Mouse (Mus musculus) neural tube, embryonic 11.5 days (tissue): ENCODE results near the gene Shc2. TPM values are rescaled to one million over a fixed set of nuclear protein-coding genes. Genes with fewer than 3 reads are reported as not detected.

Experiments
- ATAC-seq: fragments of 200-750 bp; cut with Nextera tagmentation; 2 replicates; pipeline ENCODE4 v1.8.0; 2017; ENCODE audit warnings: moderate number of reproducible peaks, mild to moderate bottlenecking, moderate TSS enrichment, moderate library complexity; ENCODE audit not compliant: insufficient read depth, low FRiP score, low TSS enrichment
- DNase-seq: peaks from one replicate; pipeline ENCODE4 v3.0.0-alpha.2; 2015; ENCODE audit warnings: low spot score
- H3K27ac ChIP-seq: fragments of 300-500 bp; sonication (generic); 2 replicates; pipeline ENCODE4 v1.5.1; 2014; ENCODE audit warnings: low read depth, mild to moderate bottlenecking, low read length
- H3K27me3 ChIP-seq: fragments of 300-500 bp; sonication (generic); 2 replicates; pipeline ENCODE4 v1.6.1; 2014; ENCODE audit warnings: mild to moderate bottlenecking, low read length, mixed read lengths; ENCODE audit not compliant: control insufficient read depth, insufficient read depth
- H3K36me3 ChIP-seq: fragments of 300-500 bp; sonication (generic); 2 replicates; pipeline ENCODE4 v1.6.1; 2014; ENCODE audit warnings: mild to moderate bottlenecking, low read length, moderate library complexity, mixed read lengths; ENCODE audit not compliant: control insufficient read depth, insufficient read depth
- H3K4me1 ChIP-seq: fragments of 300-500 bp; sonication (generic); 2 replicates; pipeline ENCODE4 v1.6.1; 2014; ENCODE audit warnings: low read length, mixed read lengths; ENCODE audit not compliant: control insufficient read depth, insufficient read depth
- H3K4me2 ChIP-seq: fragments of 300-500 bp; sonication (generic); 2 replicates; pipeline ENCODE4 v1.6.1; 2014; ENCODE audit warnings: low read depth, mild to moderate bottlenecking, moderate library complexity
- H3K4me3 ChIP-seq: fragments of 300-500 bp; sonication (generic); 2 replicates; pipeline ENCODE4 v1.5.1; 2014; ENCODE audit warnings: low read depth, low read length
- H3K9ac ChIP-seq: fragments of 300-500 bp; sonication (generic); 2 replicates; pipeline ENCODE4 v1.6.1; 2014; ENCODE audit warnings: mild to moderate bottlenecking, low read length
- H3K9me3 ChIP-seq: fragments of 300-500 bp; sonication (generic); 2 replicates; pipeline ENCODE4 v1.6.1; 2016; ENCODE audit warnings: low read length; ENCODE audit not compliant: control insufficient read depth
- WGBS: fragments of 180-500 bp; shearing (Covaris S2); extraction: QIAGEN DNeasy Blood & Tissue Kit; methylation state at CpG from one replicate; pipeline ENCODE4 v1.1.7; 2014; 5-methylcytosine and 5-hydroxymethylcytosine counted together
- polyA plus RNA-seq: library from polyadenylated mRNA; unstranded; fragments of >200 nt; fragmentation: Nextera tagmentation; extraction: Ambion mirVana; gene quantifications from 2 replicates; pipeline ENCODE4 v1.2.1, GENCODE M21; 2014

Shc2 gene
- polyA plus RNA-seq, 1 experiment from 2014 or later, result 23.1 TPM

DNA sequence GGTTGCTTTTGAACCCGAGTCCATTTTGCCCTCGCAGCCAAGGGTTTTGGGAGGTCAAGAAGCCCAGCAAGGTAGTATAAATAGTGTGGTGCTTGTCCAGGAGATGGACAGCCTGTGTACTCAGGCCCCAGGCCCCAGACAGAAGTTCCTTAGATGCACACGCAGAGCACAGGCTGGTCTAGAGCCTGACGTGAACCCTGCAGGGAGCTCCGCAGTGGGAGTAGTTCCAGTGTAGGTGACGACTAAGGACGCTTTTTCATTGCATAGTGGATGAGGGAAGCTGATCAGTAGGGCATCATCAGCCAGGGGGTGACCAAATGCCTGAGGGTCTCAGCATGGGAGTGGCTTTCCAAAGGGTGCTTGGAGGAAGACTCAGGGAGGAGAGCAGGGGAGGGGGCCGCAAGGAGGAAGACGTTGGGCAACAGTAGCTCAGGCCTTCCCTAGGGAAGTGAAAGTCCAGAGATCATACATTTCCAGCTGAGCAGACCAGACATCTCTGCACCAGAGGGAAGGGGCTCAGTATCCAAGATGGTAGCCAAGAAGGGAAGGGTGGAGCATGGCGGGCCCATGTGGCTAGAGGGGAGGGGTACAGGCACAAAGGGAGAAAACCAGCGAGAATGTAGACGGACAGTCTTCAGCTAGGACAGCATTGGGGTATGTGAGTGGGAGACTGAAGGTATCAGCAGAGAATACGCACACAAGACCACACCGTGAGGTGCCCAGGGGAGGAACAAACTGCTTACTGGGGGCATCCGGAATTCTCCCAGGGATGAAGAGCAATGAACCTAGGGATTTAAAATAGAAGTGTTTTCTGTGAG lies 32.6 kb upstream of the Shc2 start:
- no peak for DNase-seq
- no peaks in the 10 kb centered on the region for H3K27me3 ChIP-seq
- H3K4me2 ChIP-seq, result peak overlapping the region; percentile 66
- 0 out of 2 replicates have a peak overlapping the region, but pooled peaks have one; percentile 89 for H3K27ac ChIP-seq
- WGBS, result 28% methylated on average over 15 of the region's 15 CpGs
- H3K9me3 ChIP-seq, result no peaks in the 10 kb centered on the region
- peak; percentile 8; the same call in 1 of the 2 replicates for ATAC-seq
- peak overlapping the region; percentile 89 for H3K9ac ChIP-seq
- peak overlapping the region; percentile 75 for H3K4me3 ChIP-seq
- no peaks in the 10 kb centered on the region for H3K36me3 ChIP-seq
- H3K4me1 ChIP-seq, result peaks cover 16% of the 10 kb centered on the region

DNA sequence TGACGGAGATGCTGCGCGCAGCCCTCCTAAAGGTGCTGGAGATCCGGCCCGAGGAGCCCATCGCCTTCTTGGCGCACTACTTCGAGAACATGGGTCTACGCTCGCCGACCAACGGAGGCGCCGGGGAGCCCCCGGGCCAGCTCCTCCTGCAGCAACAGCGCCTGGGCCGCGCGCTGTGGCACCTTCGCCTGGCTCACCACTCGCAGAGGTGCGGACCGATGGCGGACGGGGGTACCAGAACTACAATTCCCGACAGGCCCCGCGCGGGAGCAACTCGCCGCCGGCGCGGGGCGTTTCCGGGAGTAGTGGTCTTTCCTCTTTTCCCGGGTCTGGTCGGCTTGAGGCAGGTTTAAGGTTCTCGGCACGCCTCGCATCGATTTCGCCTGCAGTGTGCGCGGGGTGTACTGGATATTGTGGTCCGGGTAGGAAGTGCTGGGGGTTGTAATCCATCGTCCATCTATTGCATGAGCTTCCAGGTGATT lies 31.9 kb upstream of the Shc2 start:
- H3K4me1 ChIP-seq, result peaks cover 16% of the 10 kb centered on the region
- peak overlapping the region; percentile 66 for H3K4me2 ChIP-seq
- H3K27me3 ChIP-seq, result no peaks in the 10 kb centered on the region
- H3K9me3 ChIP-seq, result no peaks in the 10 kb centered on the region
- H3K4me3 ChIP-seq, result peak overlapping the region; percentile 75
- ATAC-seq (peak; percentile 67), DNase-seq (peak; percentile 89)
- WGBS, result under 1% methylated on average over 47 of the region's 47 CpGs
- peak overlapping the region; percentile 89 for H3K27ac ChIP-seq
- H3K9ac ChIP-seq, result peak overlapping the region; percentile 89
- no peaks in the 10 kb centered on the region for H3K36me3 ChIP-seq

DNA sequence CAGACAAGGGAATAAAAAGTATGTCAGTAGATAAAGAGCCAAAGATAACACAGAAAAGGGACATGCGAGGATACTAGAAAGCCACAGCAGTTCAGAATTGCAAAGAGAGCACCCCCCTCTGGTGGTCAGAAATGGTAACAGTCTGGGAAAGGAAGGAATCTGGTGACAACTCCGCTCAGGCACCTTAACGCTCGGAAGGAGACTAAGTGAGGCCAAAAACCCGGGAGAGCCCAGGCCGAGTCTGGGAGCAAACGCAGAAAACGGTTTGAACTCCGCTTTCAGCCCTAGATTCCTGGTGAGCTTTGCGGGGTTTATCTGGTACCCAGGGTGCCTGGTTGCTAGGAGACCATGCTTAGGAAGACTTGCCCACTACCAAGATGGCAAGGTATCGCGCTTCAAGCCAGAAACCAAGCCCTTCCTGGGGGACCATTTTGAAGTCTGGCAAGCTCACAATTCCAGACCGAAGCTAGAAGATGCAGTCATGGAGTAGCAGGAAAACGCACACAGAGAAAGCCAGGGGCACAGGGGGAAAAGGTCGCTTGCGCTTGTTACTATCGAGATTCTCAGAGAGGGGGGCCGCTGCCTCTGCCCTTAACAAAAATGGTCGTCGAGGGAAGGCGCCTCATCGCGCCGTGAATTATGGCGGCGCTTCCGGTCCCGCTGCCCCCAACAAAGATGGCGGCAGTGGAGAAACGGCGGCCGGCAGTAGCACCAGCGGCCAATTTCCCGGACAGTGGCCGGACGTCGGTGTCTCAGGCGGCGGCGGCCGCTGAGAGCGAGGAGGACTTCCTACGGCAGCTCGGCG lies 31.3 kb upstream of the Shc2 start, which contains the start of gene Tpgs1:
Gene Tpgs1 (plus strand): TSS at position 599 of the 805 bp plus-strand sequence.
- Histone ChIP-seq H3K4me2 (peak within 1 kb of the TSS; percentile 66), H3K36me3 (no peaks in the 10 kb centered on the region), H3K4me3 (peak within 1 kb of the TSS; percentile 75), H3K9ac (peak within 1 kb of the TSS; percentile 89), H3K27ac (peak within 1 kb of the TSS; percentile 89), H3K27me3 (no peaks in the 10 kb centered on the region), H3K4me1 (peaks cover 16% of the 10 kb centered on the region), H3K9me3 (no peaks in the 10 kb centered on the region)
- ATAC-seq (peak; percentile 70), DNase-seq (peak; percentile 92)
- WGBS, result under 1% methylated on average over 45 of the region's 45 CpGs

DNA sequence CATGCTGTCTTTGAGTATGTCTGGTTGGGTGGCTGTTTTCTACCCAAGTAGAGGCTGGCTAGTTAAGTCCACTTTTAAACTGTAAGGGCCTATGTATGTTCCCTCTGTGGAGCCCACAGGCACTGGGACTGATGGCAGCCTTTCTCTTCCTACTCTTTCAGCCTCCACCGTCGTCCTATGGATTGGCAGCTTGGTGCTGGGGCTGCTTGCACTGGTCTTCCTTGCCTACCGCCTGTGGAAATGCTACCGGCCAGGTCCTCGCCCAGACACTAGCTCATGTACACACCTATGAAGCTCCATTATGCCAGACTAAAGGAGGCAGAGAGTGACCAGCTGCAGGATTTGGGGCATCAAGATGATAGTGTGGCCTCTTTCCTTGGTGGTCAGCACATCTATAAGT lies 30.4 kb upstream of the Shc2 start:
- Histone ChIP-seq H3K4me3 (no peak overlapping the region; the same call in 1 of the 2 replicates), H3K9me3 (no peaks in the 10 kb centered on the region), H3K4me2 (no peak overlapping the region), H3K9ac (no peak overlapping the region), H3K4me1 (peaks cover 16% of the 10 kb centered on the region), H3K27me3 (no peaks in the 10 kb centered on the region), H3K27ac (no peak overlapping the region), H3K36me3 (no peaks in the 10 kb centered on the region)
- no peak for DNase-seq
- 76% methylated on average over 5 of the region's 5 CpGs for WGBS
- no peak for ATAC-seq

DNA sequence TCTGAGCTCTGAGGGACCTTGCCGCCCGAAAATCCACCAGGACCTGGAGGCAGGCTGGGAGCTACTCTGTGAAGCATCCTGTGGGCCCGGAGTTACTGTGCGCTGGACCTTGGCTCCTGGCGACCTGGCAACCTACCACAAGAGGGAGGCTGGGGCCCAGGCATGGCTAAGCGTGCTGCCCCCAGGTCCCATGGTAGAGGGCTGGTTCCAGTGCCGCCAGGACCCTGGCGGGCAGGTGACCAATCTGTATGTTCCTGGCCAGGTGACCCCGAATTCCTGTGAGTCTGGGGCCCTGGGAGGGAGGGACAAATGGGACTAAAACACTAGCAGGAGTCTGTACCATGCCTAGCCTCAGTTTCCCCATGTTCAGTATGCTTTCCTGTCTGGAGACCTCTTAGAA lies 28.8 kb upstream of the Shc2 start:
- H3K4me2 ChIP-seq, result no peak overlapping the region
- H3K27ac ChIP-seq, result no peak overlapping the region
- H3K4me1 ChIP-seq, result peaks cover 12% of the 10 kb centered on the region
- H3K9me3 ChIP-seq, result no peaks in the 10 kb centered on the region
- 66% methylated on average over 9 of the region's 9 CpGs for WGBS
- H3K9ac ChIP-seq, result no peak overlapping the region
- no peak overlapping the region for H3K4me3 ChIP-seq
- no peaks in the 10 kb centered on the region for H3K27me3 ChIP-seq
- H3K36me3 ChIP-seq, result no peaks in the 10 kb centered on the region
- ATAC-seq (no peak), DNase-seq (no peak)

DNA sequence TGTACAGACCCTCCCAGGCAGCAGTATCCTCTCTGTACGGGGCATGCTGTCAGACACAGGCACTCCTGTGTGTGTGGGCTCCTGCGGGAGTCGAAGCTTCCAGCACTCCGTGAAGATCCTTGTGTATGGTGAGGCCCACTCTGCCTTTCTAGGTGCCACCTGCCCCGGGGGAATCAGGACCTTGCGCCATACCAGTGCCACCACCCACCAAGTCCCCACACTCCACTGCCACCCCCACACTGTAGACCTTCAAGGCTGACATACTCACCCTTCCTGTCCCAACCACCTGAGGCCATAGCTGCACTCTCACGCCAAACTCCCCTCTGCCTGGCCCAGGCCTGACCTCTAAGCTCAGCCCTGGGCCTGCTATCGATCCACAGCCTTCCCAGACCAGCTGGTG lies 27.3 kb upstream of the Shc2 start:
- Histone ChIP-seq H3K4me3 (no peak overlapping the region), H3K27ac (no peak overlapping the region), H3K36me3 (no peaks in the 10 kb centered on the region), H3K9me3 (no peaks in the 10 kb centered on the region), H3K27me3 (no peaks in the 10 kb centered on the region), H3K4me1 (peaks cover under 1% of the 10 kb centered on the region; the same call in 1 of the 2 replicates), H3K9ac (no peak overlapping the region), H3K4me2 (no peak overlapping the region)
- DNase-seq (no peak), ATAC-seq (no peak)
- WGBS, result 80% methylated on average over 8 of the region's 8 CpGs

DNA sequence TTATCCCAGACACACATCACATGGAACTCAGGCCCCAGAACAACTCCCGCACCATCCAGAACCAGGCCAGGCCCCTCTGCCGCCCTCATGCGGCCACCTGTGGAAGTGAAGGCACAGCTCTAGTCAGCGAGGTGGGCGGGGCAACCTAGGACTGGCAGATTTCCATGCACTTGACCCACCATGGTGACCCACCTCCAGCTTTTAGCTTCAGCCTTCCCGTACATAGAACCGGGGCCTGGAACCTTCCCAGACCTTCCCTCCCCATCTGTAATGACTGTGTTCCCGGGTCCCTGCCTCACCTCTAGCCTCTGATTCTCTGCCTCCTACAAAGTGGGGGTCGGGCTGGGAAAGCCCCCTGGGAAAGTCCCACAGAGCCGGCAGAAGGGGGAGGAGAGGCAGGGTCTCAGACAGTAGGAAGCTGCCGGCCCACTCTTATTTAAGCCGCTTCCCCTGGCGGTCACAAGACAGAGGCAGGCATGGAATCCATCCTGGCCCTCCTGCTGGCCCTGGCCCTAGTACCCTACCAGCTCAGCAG lies 26.5 kb upstream of the Shc2 start, which contains the start of gene Madcam1:
Gene Madcam1 (plus strand): TSS at position 429 of the 535 bp plus-strand sequence.
- peak; percentile 10 for ATAC-seq
- Histone ChIP-seq H3K4me1 (no peaks in the 10 kb centered on the region), H3K4me3 (no peak within 1 kb of the TSS), H3K36me3 (no peaks in the 10 kb centered on the region), H3K27ac (no peak within 1 kb of the TSS), H3K9ac (no peak within 1 kb of the TSS), H3K9me3 (no peaks in the 10 kb centered on the region), H3K4me2 (no peak within 1 kb of the TSS), H3K27me3 (no peaks in the 10 kb centered on the region)
- WGBS, result 13% methylated on average over 13 of the region's 13 CpGs
- DNase-seq, result peak; percentile 84

DNA sequence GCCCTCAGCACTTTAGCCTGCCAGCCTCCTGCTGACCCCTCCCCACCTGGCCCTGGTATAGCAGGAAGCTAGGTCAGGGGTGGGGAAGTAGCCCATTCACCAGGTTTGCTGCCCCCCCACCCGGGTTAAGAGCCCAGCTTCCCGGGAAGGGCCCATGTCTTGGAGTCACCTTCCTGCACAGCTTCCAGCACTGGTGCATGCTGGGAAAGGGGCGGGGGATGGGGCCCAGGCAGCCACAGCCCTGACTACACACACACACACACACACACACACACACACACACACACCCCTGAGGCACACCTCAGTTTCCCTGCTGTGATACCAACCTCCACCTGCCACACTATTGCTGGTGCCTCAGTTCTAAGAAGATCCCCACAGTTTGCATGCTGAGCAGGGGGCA lies 24.1 kb upstream of the Shc2 start:
- Histone ChIP-seq H3K4me1 (no peaks in the 10 kb centered on the region), H3K36me3 (no peaks in the 10 kb centered on the region), H3K4me2 (no peak overlapping the region), H3K9me3 (no peaks in the 10 kb centered on the region), H3K27me3 (no peaks in the 10 kb centered on the region), H3K9ac (no peak overlapping the region), H3K4me3 (no peak overlapping the region), H3K27ac (no peak overlapping the region)
- ATAC-seq (no peak), DNase-seq (no peak)
- WGBS, result 58% methylated on average over 3 of the region's 3 CpGs
